Mouse (Mus musculus): ENCODE results near the gene Helz. TPM values are rescaled to one million over a fixed set of nuclear protein-coding genes. Genes with fewer than 3 reads are reported as not detected.

Gene Helz
- polyA plus RNA-seq, 1 experiment: not detected

GRCm38 (mm10) chr11:107649458-107649857, 101.7 kb downstream of the Helz start:
- no peak overlapping the region for H3K27ac ChIP-seq (ENCODE audit: insufficient read depth, low read depth, low read length)
- 96% methylated on average over 14 of the region's 14 CpGs for WGBS
- no peak for TF ChIP-seq POLR2A (IDR thresholded peaks at IDR 0.05; ENCODE audit: insufficient read depth, low read depth, low read length)
- TF ChIP-seq CTCF (IDR thresholded peaks at IDR 0.05; ENCODE audit: insufficient read depth, low read depth, low read length): no peak
- H3K4me3 ChIP-seq (ENCODE audit: insufficient read depth, low read depth, low read length): no peak overlapping the region
- H3K4me1 ChIP-seq (ENCODE audit: control insufficient read depth, insufficient read depth, low read length): peaks cover 6% of the 10 kb centered on the region

DNA sequence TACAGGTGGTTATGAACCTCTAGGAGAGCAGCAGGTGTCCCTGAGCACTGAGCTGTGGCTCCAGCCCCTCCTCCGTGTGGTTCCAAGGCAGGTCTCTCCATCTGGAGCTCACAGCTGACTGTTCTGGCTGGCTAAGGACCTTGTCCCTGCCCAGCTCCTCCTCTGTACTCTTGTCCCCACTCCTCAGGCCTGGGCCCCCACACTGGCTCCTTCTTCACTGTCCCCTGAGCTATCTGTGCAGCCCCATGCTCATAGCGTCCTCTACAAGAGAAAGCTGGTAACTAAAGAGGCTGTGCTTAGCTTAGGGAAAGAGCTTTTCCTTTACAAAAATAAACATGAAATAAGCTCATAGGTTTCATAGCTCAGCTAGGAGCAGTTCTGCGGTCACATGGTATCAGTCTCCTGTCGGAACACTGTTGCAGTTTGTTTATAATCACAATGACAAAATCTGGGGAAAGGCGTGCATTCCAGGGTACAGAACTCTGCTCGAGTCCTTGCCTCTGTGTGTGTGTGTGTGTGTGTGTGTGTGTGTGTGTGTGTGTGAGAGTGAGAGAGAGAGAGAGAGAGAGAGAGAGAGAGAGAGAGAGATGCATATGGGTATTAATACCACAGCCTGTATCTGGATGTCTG, 102.8 kb downstream of the Helz start:
- Histone ChIP-seq H3K27ac (ENCODE audit: insufficient read depth, low read depth, low read length) (0 out of 2 replicates have a peak overlapping the region, but pooled peaks have one; percentile 8), H3K4me1 (ENCODE audit: control insufficient read depth, insufficient read depth, low read length) (peaks cover 6% of the 10 kb centered on the region), H3K4me3 (ENCODE audit: insufficient read depth, low read depth, low read length) (no peak overlapping the region)
- TF ChIP-seq POLR2A (IDR thresholded peaks at IDR 0.05; ENCODE audit: insufficient read depth, low read depth, low read length) (no peak), CTCF (IDR thresholded peaks at IDR 0.05; ENCODE audit: insufficient read depth, low read depth, low read length) (no peak)
- WGBS: 44% methylated on average over 6 of the region's 6 CpGs

- TF ChIP-seq CTCF (IDR thresholded peaks at IDR 0.05; ENCODE audit: insufficient read depth, low read depth, low read length): no peak
- no peak for TF ChIP-seq POLR2A (IDR thresholded peaks at IDR 0.05; ENCODE audit: insufficient read depth, low read depth, low read length)
- Histone ChIP-seq H3K4me3 (ENCODE audit: insufficient read depth, low read depth, low read length) (no peak overlapping the region), H3K27ac (ENCODE audit: insufficient read depth, low read depth, low read length) (no peak overlapping the region), H3K4me1 (ENCODE audit: control insufficient read depth, insufficient read depth, low read length) (peaks cover 6% of the 10 kb centered on the region)
- WGBS: 30% methylated on average over 7 of the region's 7 CpGs
Observed at GRCm38 (mm10) chr11:107651391-107651790, 103.7 kb downstream of the Helz start.

DNA sequence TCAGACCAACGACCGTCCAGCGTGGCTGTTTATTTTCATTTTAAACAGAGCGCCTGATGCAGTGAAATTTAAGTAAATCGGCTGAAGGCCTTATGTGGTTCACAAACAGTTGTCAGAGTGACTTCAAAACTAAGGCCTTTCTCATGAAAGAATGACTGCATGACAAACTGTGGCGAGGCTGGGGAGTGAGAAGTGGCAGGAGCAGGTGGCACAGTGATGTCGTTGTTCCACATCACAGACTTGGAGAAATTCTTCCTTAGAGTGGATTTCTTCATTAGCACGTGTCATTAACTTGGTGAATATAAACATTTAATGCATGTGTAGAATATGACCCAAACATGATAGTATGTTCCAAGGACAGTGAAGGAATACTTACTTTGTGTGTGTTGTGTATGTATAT, 104.4 kb downstream of the Helz start:
- WGBS: 65% methylated on average over 8 of the region's 8 CpGs
- TF ChIP-seq POLR2A (IDR thresholded peaks at IDR 0.05; ENCODE audit: insufficient read depth, low read depth, low read length): no peak
- TF ChIP-seq CTCF (IDR thresholded peaks at IDR 0.05; ENCODE audit: insufficient read depth, low read depth, low read length): no peak
- H3K4me3 ChIP-seq (ENCODE audit: insufficient read depth, low read depth, low read length): no peak overlapping the region
- H3K4me1 ChIP-seq (ENCODE audit: control insufficient read depth, insufficient read depth, low read length): peaks cover 6% of the 10 kb centered on the region
- no peak overlapping the region for H3K27ac ChIP-seq (ENCODE audit: insufficient read depth, low read depth, low read length)

DNA sequence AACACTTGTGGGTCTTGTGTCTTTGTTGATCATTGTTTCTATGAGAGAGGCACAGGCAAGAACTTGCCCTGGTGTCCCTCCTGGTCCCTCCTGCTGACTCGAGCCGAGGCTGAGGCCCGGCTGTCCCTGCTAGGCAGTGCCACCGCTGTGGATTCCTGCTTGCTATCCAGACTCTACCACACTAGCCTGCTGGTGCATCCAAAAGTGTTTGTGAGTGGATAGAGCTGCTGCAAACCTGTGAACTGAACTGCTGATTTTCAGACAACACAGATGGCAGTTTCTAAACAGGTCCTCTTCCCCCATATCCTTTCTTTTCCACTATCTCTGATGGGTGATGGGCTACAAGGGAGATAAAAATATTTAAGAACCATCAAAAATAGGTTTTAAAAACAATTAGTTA, 107.8 kb downstream of the Helz start:
- peaks cover 2% of the 10 kb centered on the region for H3K4me1 ChIP-seq (ENCODE audit: control insufficient read depth, insufficient read depth, low read length)
- 91% methylated on average over 4 of the region's 4 CpGs for WGBS
- TF ChIP-seq CTCF (IDR thresholded peaks at IDR 0.05; ENCODE audit: insufficient read depth, low read depth, low read length): no peak
- no peak overlapping the region for H3K4me3 ChIP-seq (ENCODE audit: insufficient read depth, low read depth, low read length)
- no peak overlapping the region for H3K27ac ChIP-seq (ENCODE audit: insufficient read depth, low read depth, low read length)

- no peak for TF ChIP-seq CTCF (IDR thresholded peaks at IDR 0.05; ENCODE audit: insufficient read depth, low read depth, low read length)
- TF ChIP-seq POLR2A (IDR thresholded peaks at IDR 0.05; ENCODE audit: insufficient read depth, low read depth, low read length): no peak
- WGBS: 47% methylated on average over 5 of the region's 5 CpGs
- no peak overlapping the region for H3K27ac ChIP-seq (ENCODE audit: insufficient read depth, low read depth, low read length)
- H3K4me3 ChIP-seq (ENCODE audit: insufficient read depth, low read depth, low read length): no peak overlapping the region
- H3K4me1 ChIP-seq (ENCODE audit: control insufficient read depth, insufficient read depth, low read length): no peaks in the 10 kb centered on the region
Observed at GRCm38 (mm10) chr11:107657117-107657516, 109.4 kb downstream of the Helz start.

DNA sequence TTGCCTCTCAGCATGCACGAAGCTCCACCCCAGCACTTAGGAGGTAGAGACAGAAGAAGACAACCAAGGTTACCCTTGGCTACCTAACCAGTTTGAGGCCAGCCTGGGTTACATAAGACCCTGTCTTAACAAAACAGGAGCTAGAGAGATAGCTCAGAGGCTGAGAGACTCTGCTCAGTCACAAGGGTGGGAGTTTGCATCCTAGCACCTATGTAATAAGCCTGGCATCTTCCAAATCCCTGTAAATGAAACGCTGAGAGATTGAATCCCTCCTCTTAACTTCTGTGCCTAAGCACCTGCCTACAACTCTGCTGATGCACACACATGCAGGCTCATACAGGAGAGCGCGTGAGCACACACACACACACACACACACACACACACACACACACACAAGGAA, 112.7 kb downstream of the Helz start:
- no peak overlapping the region for H3K27ac ChIP-seq (ENCODE audit: insufficient read depth, low read depth, low read length)
- TF ChIP-seq CTCF (IDR thresholded peaks at IDR 0.05; ENCODE audit: insufficient read depth, low read depth, low read length) (no peak), POLR2A (IDR thresholded peaks at IDR 0.05; ENCODE audit: insufficient read depth, low read depth, low read length) (no peak)
- H3K4me3 ChIP-seq (ENCODE audit: insufficient read depth, low read depth, low read length): no peak overlapping the region
- no peaks in the 10 kb centered on the region for H3K4me1 ChIP-seq (ENCODE audit: control insufficient read depth, insufficient read depth, low read length)
- 94% methylated on average over 4 of the region's 4 CpGs for WGBS

- H3K4me3 ChIP-seq (ENCODE audit: insufficient read depth, low read depth, low read length): no peak overlapping the region
- TF ChIP-seq CTCF (IDR thresholded peaks at IDR 0.05; ENCODE audit: insufficient read depth, low read depth, low read length) (no peak), POLR2A (IDR thresholded peaks at IDR 0.05; ENCODE audit: insufficient read depth, low read depth, low read length) (no peak)
- WGBS: 76% methylated on average over 5 of the region's 5 CpGs
- H3K4me1 ChIP-seq (ENCODE audit: control insufficient read depth, insufficient read depth, low read length): no peaks in the 10 kb centered on the region
- H3K27ac ChIP-seq (ENCODE audit: insufficient read depth, low read depth, low read length): no peak overlapping the region
Observed at GRCm38 (mm10) chr11:107662666-107663065, 114.9 kb downstream of the Helz start.

- Histone ChIP-seq H3K4me3 (ENCODE audit: insufficient read depth, low read depth, low read length) (no peak overlapping the region), H3K4me1 (ENCODE audit: control insufficient read depth, insufficient read depth, low read length) (no peaks in the 10 kb centered on the region), H3K27ac (ENCODE audit: insufficient read depth, low read depth, low read length) (no peak overlapping the region)
- 90% methylated on average over 2 of the region's 2 CpGs for WGBS
- no peak for TF ChIP-seq CTCF (IDR thresholded peaks at IDR 0.05; ENCODE audit: insufficient read depth, low read depth, low read length)
- TF ChIP-seq POLR2A (IDR thresholded peaks at IDR 0.05; ENCODE audit: insufficient read depth, low read depth, low read length): no peak
Observed at GRCm38 (mm10) chr11:107667542-107667941, 119.8 kb downstream of the Helz start.

- Histone ChIP-seq H3K27ac (ENCODE audit: insufficient read depth, low read depth, low read length) (no peak overlapping the region), H3K4me1 (ENCODE audit: control insufficient read depth, insufficient read depth, low read length) (no peaks in the 10 kb centered on the region), H3K4me3 (ENCODE audit: insufficient read depth, low read depth, low read length) (no peak overlapping the region)
- TF ChIP-seq CTCF (IDR thresholded peaks at IDR 0.05; ENCODE audit: insufficient read depth, low read depth, low read length) (no peak), POLR2A (IDR thresholded peaks at IDR 0.05; ENCODE audit: insufficient read depth, low read depth, low read length) (no peak)
- 93% methylated on average over 6 of the region's 6 CpGs for WGBS
Observed at GRCm38 (mm10) chr11:107668223-107668622, 120.5 kb downstream of the Helz start.
